Mouse (Mus musculus) lung, adult 18-20 months (tissue): ENCODE measurements around the gene Ephb1.

Experiments
- DNase-seq, 2 experiments: peaks; one replicate each; pipeline ENCODE4 v3.0.0; 2022; ENCODE audit warnings: mixed read lengths in 2 of 2

Gene Ephb1

GRCm38 (mm10) chr9:102139181-102139580 lies 215.3 kb downstream of the Ephb1 start:
- DNase-seq: no peak

DNA sequence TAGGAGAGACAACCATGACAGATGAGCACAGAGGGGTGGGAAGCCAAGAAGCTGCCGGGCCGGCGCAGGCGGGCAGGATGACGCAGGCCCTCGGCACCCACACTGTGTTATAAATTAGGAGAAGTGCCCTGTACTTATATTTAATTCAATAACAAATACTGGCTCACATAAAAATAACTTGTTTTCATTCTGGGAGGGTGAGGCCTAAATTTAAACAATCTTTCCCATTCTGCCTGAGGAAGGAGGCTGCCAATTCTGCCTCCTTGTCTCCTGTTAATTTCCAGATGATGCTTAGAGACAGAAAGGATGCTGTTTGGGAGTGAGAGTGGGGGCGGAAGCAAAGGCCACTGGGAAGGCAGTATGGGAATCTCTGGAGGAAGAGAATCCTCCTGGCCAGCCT lies 215.8 kb downstream of the Ephb1 start:
- no peak for DNase-seq

DNA sequence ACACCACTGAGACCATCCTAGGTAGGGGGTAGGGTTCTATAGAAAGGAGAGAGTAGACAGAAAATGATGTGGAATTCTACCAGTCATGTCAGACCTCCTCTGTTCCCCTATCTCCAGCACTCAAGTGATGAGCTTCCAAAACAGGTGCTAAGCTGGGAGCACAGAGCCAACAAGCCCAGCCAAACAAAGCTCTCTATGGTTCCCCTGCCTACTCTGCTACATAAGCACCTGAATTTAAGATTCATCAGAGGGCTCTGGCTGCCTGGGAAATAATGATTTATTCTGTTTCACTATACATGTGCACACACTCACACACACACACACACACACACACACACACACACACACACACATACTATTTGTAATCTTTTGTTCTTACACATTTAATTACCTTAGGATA lies 216.3 kb downstream of the Ephb1 start:
- no peak for DNase-seq

GRCm38 (mm10) chr9:102130506-102130905 lies 224.0 kb downstream of the Ephb1 start:
- no peak for DNase-seq

- no peak for DNase-seq
Observed at GRCm38 (mm10) chr9:102126510-102126909, 228.0 kb downstream of the Ephb1 start.

- no peak for DNase-seq
Observed at GRCm38 (mm10) chr9:102122880-102123453, 231.5 kb downstream of the Ephb1 start.

DNA sequence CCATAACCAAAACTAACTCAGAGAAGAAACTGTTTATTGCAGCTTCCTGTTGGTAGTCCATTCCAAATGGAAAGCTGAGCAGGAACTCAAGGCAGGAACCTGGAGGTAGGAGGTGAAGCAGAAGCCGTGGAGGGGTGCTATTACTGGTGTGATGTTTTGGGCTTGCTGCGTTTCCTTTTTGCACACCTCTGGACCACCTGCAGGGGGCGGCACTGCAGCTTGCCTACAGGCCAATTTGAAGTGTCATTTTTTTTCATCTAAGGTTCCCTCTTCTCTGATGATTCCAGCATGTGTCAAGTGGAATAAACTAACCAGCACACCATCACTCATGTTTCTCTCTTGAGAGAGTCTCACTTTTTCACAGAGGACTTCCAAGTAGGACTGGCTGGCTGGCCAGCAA lies 235.1 kb downstream of the Ephb1 start:
- no peak for DNase-seq

DNA sequence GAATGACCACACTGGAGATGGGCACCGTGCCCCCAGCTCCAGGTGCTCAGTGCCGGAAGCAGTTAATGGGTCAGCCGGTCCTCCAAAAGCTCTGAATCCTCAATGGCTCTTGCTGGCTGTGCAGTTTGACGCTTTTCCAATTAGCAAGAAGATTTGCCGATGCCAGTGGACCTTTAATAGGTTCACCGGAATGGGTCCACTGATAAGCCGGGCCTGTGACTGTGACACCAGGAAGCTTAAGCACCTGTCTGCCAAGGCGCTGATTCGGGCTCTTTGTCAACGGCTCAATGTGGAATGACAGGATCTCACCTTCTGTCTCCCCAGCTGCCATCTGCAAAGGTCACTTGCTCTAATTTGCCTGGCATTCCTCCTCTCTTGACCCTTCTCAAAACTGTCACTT lies 239.2 kb downstream of the Ephb1 start:
- no peak for DNase-seq

- DNase-seq: no peak
Observed at GRCm38 (mm10) chr9:102111471-102111870, 243.0 kb downstream of the Ephb1 start.

GRCm38 (mm10) chr9:102107978-102108377 lies 246.5 kb downstream of the Ephb1 start:
- DNase-seq: peak; percentile 3 to 4

DNA sequence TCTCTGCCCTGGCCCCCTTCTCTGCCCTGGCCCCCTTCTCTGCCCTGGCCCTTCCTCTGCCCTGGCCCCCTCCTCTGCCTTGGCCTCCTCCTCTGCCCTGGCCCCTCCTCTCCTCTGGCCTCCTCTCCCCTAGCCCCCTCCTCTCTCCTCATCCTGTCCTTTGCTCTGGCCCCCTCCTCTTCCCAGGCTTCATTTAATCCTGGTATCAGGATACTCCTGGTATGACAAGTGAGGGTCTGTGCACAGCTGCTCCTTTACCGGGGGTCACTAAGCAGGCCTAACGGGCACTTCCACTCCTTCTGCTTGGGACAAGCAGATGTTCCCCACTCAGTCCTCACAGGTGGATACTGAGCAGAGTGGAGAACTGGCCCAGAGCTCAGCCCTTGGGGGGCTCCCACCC lies 247.3 kb downstream of the Ephb1 start:
- no peak for DNase-seq

GRCm38 (mm10) chr9:102096825-102097224 lies 257.7 kb downstream of the Ephb1 start:
- no peak for DNase-seq

GRCm38 (mm10) chr9:102088598-102088997 lies 265.9 kb downstream of the Ephb1 start:
- no peak for DNase-seq

GRCm38 (mm10) chr9:102086053-102086706 lies 268.3 kb downstream of the Ephb1 start:
- DNase-seq: no peak

GRCm38 (mm10) chr9:102085477-102085876 lies 269.0 kb downstream of the Ephb1 start:
- DNase-seq: no peak

GRCm38 (mm10) chr9:102080934-102081333 lies 273.6 kb downstream of the Ephb1 start:
- no peak for DNase-seq

- no peak for DNase-seq
Observed at GRCm38 (mm10) chr9:102079151-102079550, 275.3 kb downstream of the Ephb1 start.

DNA sequence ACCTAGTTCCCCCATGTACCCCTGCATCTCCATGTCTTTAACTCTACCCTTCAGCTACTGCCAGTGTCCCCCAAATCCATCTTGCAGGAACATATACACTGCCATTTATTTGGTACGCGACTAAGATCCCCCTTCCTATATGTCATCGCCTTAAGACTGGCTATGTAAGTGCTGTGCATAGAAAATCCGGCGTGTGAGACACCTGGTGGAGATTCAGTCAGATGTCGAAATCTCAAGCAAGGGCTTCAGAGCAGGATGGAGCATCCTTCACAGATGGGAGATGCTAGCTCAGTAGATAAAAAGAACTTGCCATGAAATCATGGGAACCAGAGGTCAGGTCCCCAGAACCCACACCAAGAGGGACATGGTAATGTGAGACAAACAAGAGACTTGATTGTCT lies 276.3 kb downstream of the Ephb1 start:
- DNase-seq: no peak

- DNase-seq: no peak
Observed at GRCm38 (mm10) chr9:102075539-102075938, 279.0 kb downstream of the Ephb1 start.

GRCm38 (mm10) chr9:102073404-102073803 lies 281.1 kb downstream of the Ephb1 start:
- DNase-seq: no peak

DNA sequence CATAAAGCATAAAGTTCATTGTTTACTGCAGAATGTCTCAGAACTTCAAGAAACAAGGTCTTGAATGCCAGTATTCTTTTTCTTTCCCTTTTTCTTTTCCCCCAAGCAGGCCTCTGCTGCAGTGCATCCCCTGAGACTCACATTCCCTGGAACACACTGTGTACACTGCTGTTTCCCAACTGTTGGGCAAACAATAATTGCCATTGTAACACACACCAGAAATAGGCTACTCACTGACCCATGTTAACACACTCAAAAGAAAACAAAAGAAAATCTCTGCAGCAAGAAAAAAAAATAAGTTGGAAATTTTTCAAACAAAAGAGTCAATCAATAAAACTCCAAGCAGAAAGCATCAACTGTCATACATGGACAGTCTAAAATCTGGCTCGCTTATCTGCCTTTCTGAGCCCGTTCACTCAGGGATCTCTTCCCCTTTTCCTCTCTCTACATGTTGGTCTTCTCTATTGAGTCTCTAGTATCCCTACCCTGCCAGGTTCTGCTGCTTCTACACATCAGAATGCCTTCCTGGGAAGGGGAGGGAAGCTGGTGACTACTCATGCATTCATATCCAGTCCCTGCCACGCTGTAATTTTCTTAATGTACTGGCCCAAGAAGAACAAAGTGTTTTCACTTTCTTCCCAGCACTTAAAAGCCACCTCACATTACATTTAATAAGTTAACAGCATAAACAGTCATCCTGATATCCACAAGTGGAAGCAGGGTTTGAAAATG lies 285.2 kb downstream of the Ephb1 start:
- DNase-seq: no peak

DNA sequence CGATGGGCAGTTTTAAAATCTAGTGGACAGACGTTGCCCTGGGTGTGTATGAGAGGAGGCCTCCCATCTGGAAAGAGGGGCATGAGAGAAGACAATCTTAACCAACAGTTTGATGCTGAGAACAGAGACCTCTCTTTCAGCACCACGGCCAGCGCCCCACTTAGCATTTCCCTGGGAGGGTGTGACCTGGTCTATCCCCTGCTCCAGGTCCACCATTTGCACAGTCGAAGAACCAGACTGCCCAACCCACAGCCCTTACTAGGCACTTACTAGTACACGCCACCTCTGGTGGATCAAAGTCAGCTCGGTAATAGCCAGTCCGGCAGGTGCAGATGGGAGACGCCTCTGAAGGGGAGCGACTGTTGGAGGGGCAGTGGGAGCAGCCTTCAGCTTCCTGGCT lies 287.9 kb downstream of the Ephb1 start:
- no peak for DNase-seq

GRCm38 (mm10) chr9:102045886-102046285 lies 308.6 kb downstream of the Ephb1 start:
- DNase-seq: no peak
